Mouse (Mus musculus) cortical plate, adult 2 months (tissue): Measurements from ENCODE around the gene Rab39.

Experiments
- CTCF ChIP-seq: fragments of 200-500 bp; IDR thresholded peaks from 2 replicates; pipeline ENCODE4 v1.5.1; 2011; ENCODE audit warnings: mild to moderate bottlenecking, control low read depth, low read length; ENCODE audit not compliant: insufficient read depth; ENCODE audit errors: extremely low read depth
- POLR2A ChIP-seq: fragments of 200-500 bp; IDR thresholded peaks from 2 replicates; pipeline ENCODE4 v1.6.1; 2011; ENCODE audit warnings: mild to moderate bottlenecking, low read length, control low read depth; ENCODE audit not compliant: insufficient read depth; ENCODE audit errors: extremely low read depth

GRCm38 (mm10) chr9:53700496-53700895 lies 5.5 kb downstream of the Rab39 start:
- TF ChIP-seq POLR2A (no peak), CTCF (no peak)
